Mouse (Mus musculus): Measurements from ENCODE around the gene Msrb1. TPM values are rescaled to one million over a fixed set of nuclear protein-coding genes. Genes with fewer than 3 reads are reported as not detected.

Gene Msrb1
- polyA plus RNA-seq, 1 experiment from 2014 or later: 59.8 TPM

- WGBS: 95% methylated on average over 3 of the region's 3 CpGs
- H3K27ac ChIP-seq (ENCODE audit: low read length): no peak overlapping the region
- H3K27me3 ChIP-seq (replicated peaks; ENCODE audit: insufficient read depth, low read length): no peaks in the 10 kb centered on the region
- ATAC-seq (no peak), DNase-seq (ENCODE audit: low spot score) (no peak)
- no peak overlapping the region for H3K4me3 ChIP-seq (ENCODE audit: low read depth, low read length)
- no peaks in the 10 kb centered on the region for H3K9me3 ChIP-seq (ENCODE audit: low read length)
- H3K9ac ChIP-seq (replicated peaks; ENCODE audit: low read depth): no peak overlapping the region
- H3K4me2 ChIP-seq (replicated peaks; ENCODE audit: low read depth, low read length): no peak overlapping the region
- H3K36me3 ChIP-seq (ENCODE audit: insufficient read depth, low read length): peaks cover 4% of the 10 kb centered on the region; the same call in 1 of the 2 replicates
- TF ChIP-seq CTCF (IDR thresholded peaks at IDR 0.05): no peak
- no peak for TF ChIP-seq EP300 (IDR thresholded peaks at IDR 0.05)
- 0 out of 2 replicates have a peak, but pooled peaks cover 3% of the 10 kb centered on the region for H3K4me1 ChIP-seq (ENCODE audit: insufficient read depth, low read depth, low read length)
These were observed 30.6 kb upstream of the Msrb1 start for GRCm38 (mm10) chr17:24705821-24706220.

DNA sequence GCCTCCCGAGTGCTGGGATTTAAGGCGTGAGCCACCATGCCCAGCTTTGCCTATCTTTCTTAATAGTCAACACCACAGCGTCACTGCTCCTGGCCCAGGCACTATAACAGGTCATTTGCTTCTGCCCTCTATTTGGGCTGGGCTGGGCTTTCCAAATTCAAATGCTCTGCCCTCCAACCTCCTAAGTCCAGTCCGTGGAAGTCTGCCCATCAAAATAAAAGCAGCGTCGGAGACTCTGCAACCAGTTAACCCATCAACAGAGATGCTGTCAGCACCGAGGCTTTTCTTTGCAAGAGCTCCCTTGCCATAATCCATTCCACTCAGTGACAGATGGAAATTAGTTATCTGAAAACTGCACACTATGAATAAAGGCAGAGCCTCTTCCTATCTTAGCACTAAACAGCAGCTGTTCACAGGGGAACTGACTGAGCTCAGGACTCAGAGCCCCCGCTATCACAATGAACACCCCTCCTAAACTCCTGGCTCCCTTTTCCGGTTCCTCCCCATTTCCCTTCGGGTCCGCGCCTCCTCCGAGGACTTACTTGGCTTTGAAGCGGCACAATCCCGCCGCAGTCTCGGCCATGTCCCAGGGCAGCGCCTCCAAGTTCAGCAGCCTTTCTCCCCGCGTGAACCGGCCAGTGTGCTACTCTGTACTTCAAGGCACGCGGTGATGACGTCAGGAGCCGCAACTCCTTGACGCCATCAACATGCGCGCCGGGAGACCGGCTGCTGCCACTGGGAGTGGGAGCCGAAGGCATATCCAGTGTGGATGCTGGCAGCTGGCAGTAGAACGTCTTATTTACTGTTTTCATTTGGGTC lies 29.3 kb upstream of the Msrb1 start, which contains the start of gene Tbl3:
Gene Tbl3 (minus strand): TSS at position 679 of the 819 bp plus-strand sequence.
- Histone ChIP-seq H3K4me2 (replicated peaks; ENCODE audit: low read depth, low read length) (peak within 1 kb of the TSS; percentile 73), H3K9ac (replicated peaks; ENCODE audit: low read depth) (peak within 1 kb of the TSS; percentile 56), H3K4me1 (ENCODE audit: insufficient read depth, low read depth, low read length) (0 out of 2 replicates have a peak, but pooled peaks cover 3% of the 10 kb centered on the region), H3K27ac (ENCODE audit: low read length) (peak within 1 kb of the TSS; percentile 88), H3K4me3 (ENCODE audit: low read depth, low read length) (peak within 1 kb of the TSS; percentile 66), H3K27me3 (replicated peaks; ENCODE audit: insufficient read depth, low read length) (no peaks in the 10 kb centered on the region), H3K9me3 (ENCODE audit: low read length) (no peaks in the 10 kb centered on the region), H3K36me3 (ENCODE audit: insufficient read depth, low read length) (no peaks in the 10 kb centered on the region)
- ATAC-seq: peak; percentile 93
- no peak for TF ChIP-seq CTCF (IDR thresholded peaks at IDR 0.05)
- no peak for TF ChIP-seq EP300 (IDR thresholded peaks at IDR 0.05)
- DNase-seq (ENCODE audit: low spot score): peak; percentile 97
- 4% methylated on average over 32 of the region's 32 CpGs for WGBS

DNA sequence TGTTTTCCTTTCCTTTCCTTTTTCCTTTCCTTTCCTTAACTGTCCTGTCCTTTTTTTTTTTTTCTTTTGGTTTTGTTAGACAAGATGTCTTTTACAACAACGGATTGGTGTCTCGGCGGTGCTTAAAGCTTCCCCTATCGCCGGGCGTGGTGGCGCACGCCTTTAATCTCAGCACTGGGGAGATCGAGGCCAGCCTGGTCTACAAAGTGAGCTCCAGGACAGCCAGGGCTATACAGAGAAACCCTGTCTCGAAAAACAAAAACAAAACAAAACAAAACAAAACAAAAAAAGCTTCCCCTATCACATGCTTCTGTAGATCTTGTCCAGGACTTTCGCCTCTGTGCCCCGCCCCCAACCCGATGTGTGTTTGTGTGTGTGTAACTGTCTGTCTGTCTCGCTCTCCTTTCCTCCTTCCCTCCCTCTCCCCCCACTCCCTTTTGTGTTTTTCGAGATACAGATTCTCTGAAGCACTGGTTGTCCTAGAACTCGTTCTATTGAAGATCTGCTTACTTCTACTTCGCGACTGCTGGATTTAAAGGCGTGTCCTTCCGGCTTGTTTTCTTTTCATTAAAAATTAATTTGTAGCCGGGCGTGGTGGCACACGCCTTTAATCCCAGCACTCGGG lies 28.5 kb upstream of the Msrb1 start:
- Histone ChIP-seq H3K4me2 (replicated peaks; ENCODE audit: low read depth, low read length) (peak overlapping the region; percentile 73), H3K9ac (replicated peaks; ENCODE audit: low read depth) (peak overlapping the region; percentile 56), H3K4me3 (ENCODE audit: low read depth, low read length) (peak overlapping the region; percentile 66), H3K36me3 (ENCODE audit: insufficient read depth, low read length) (no peaks in the 10 kb centered on the region), H3K4me1 (ENCODE audit: insufficient read depth, low read depth, low read length) (0 out of 2 replicates have a peak, but pooled peaks cover 3% of the 10 kb centered on the region), H3K27me3 (replicated peaks; ENCODE audit: insufficient read depth, low read length) (no peaks in the 10 kb centered on the region), H3K9me3 (ENCODE audit: low read length) (no peaks in the 10 kb centered on the region), H3K27ac (ENCODE audit: low read length) (peak overlapping the region; percentile 88)
- 3% methylated on average over 24 of the region's 24 CpGs for WGBS
- ATAC-seq: peak; percentile 46
- peak; percentile 53 for DNase-seq (ENCODE audit: low spot score)
- TF ChIP-seq EP300 (IDR thresholded peaks at IDR 0.05) (no peak), CTCF (IDR thresholded peaks at IDR 0.05) (no peak)

GRCm38 (mm10) chr17:24708646-24709045 lies 27.8 kb upstream of the Msrb1 start:
- Histone ChIP-seq H3K9ac (replicated peaks; ENCODE audit: low read depth) (no peak overlapping the region), H3K4me1 (ENCODE audit: insufficient read depth, low read depth, low read length) (0 out of 2 replicates have a peak, but pooled peaks cover 3% of the 10 kb centered on the region), H3K36me3 (ENCODE audit: insufficient read depth, low read length) (no peaks in the 10 kb centered on the region), H3K4me3 (ENCODE audit: low read depth, low read length) (no peak overlapping the region), H3K27ac (ENCODE audit: low read length) (no peak overlapping the region), H3K27me3 (replicated peaks; ENCODE audit: insufficient read depth, low read length) (no peaks in the 10 kb centered on the region), H3K9me3 (ENCODE audit: low read length) (no peaks in the 10 kb centered on the region), H3K4me2 (replicated peaks; ENCODE audit: low read depth, low read length) (no peak overlapping the region; the same call in 1 of the 2 replicates)
- ATAC-seq: 0 out of 2 replicates have a peak, but pooled peaks have one; percentile 16
- peak; percentile 82 for DNase-seq (ENCODE audit: low spot score)
- TF ChIP-seq EP300 (IDR thresholded peaks at IDR 0.05) (no peak), CTCF (IDR thresholded peaks at IDR 0.05) (peak; percentile 68)
- 26% methylated on average over 2 of the region's 2 CpGs for WGBS

DNA sequence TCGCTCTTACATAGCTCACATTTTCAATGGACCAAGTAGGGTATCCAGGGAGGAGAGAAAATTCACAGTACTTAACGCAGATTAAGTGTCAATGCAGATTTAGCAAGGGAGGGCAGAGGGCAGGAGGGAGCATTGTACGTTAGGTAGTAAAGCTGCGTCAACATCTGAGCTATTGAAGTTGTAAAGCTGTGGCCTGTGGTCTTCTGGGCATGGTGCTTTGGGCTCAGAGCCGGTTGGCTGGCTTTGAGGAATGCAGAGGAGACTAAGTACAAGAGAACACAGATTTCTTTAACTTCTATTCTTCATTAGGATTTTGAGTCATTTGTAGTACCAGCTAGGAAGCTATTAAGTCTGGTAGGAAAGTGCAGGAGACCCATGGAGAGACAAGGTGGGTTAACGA lies 20.9 kb upstream of the Msrb1 start:
- H3K27ac ChIP-seq (ENCODE audit: low read length): no peak overlapping the region
- no peak overlapping the region for H3K9ac ChIP-seq (replicated peaks; ENCODE audit: low read depth)
- H3K4me2 ChIP-seq (replicated peaks; ENCODE audit: low read depth, low read length): no peak overlapping the region
- no peaks in the 10 kb centered on the region for H3K36me3 ChIP-seq (ENCODE audit: insufficient read depth, low read length)
- DNase-seq (ENCODE audit: low spot score) (no peak), ATAC-seq (no peak)
- TF ChIP-seq CTCF (IDR thresholded peaks at IDR 0.05) (no peak), EP300 (IDR thresholded peaks at IDR 0.05) (no peak)
- no peaks in the 10 kb centered on the region for H3K9me3 ChIP-seq (ENCODE audit: low read length)
- no peaks in the 10 kb centered on the region for H3K27me3 ChIP-seq (replicated peaks; ENCODE audit: insufficient read depth, low read length)
- H3K4me1 ChIP-seq (ENCODE audit: insufficient read depth, low read depth, low read length): peaks cover 3% of the 10 kb centered on the region; the same call in 1 of the 2 replicates
- no peak overlapping the region for H3K4me3 ChIP-seq (ENCODE audit: low read depth, low read length)
- 84% methylated on average over 6 of the region's 6 CpGs for WGBS

DNA sequence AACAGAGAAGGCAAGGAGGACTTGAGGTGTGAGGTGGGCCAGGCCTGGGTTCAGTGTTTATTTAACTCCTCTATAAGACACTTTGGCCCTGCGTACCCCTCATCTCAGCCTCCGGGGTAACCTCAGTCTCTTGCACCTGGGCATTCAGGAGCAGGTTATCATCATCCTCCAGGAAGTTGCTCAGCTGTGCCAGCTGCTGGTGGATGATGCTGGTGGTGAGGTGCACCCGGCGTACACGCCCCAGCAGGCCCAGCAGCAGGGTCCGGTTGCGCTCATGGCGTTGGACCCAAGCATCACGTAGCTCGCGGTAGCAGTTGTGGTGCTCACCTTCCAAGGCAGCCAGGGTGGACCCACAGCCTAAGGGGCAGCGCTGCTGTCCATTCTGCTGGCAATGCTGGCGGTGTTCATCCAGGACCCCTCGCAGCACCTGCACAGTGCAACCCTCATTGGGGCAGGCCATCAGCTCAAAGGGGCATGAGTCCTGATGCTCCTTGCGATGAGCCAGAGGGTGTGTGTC lies 20.2 kb upstream of the Msrb1 start:
- WGBS: 95% methylated on average over 15 of the region's 15 CpGs
- no peak overlapping the region for H3K9ac ChIP-seq (replicated peaks; ENCODE audit: low read depth)

More for the DNA sequence above, 20.2 kb upstream of the Msrb1 start:
- H3K9me3 ChIP-seq (ENCODE audit: low read length): no peaks in the 10 kb centered on the region
- no peaks in the 10 kb centered on the region for H3K27me3 ChIP-seq (replicated peaks; ENCODE audit: insufficient read depth, low read length)
- peaks cover 3% of the 10 kb centered on the region; the same call in 1 of the 2 replicates for H3K4me1 ChIP-seq (ENCODE audit: insufficient read depth, low read depth, low read length)
- no peak for TF ChIP-seq CTCF (IDR thresholded peaks at IDR 0.05)
- no peak for TF ChIP-seq EP300 (IDR thresholded peaks at IDR 0.05)
- no peak overlapping the region for H3K4me3 ChIP-seq (ENCODE audit: low read depth, low read length)
- no peak for DNase-seq (ENCODE audit: low spot score)
- H3K27ac ChIP-seq (ENCODE audit: low read length): no peak overlapping the region
- H3K4me2 ChIP-seq (replicated peaks; ENCODE audit: low read depth, low read length): no peak overlapping the region
- H3K36me3 ChIP-seq (ENCODE audit: insufficient read depth, low read length): no peaks in the 10 kb centered on the region
- ATAC-seq: no peak
